Mouse (Mus musculus): ENCODE data around the gene Il6ra.

Il6ra gene

GRCm38 (mm10) chr3:89909703-89910542, 3.1 kb downstream of the Il6ra start:
- no peak for DNase-seq (ENCODE audit: low spot score in 2 of 2)

GRCm38 (mm10) chr3:89908836-89909235, 4.2 kb downstream of the Il6ra start:
- no peak for DNase-seq (ENCODE audit: low spot score in 2 of 2)

- no peak for DNase-seq (ENCODE audit: low spot score in 2 of 2)
Observed at GRCm38 (mm10) chr3:89907846-89908245, 5.2 kb downstream of the Il6ra start.

- no peak for DNase-seq (ENCODE audit: low spot score in 2 of 2)
Observed at GRCm38 (mm10) chr3:89899511-89899908, 13.5 kb downstream of the Il6ra start.

GRCm38 (mm10) chr3:89898870-89899510, 14.0 kb downstream of the Il6ra start:
- no peak for DNase-seq (ENCODE audit: low spot score in 2 of 2)

- no peak for DNase-seq (ENCODE audit: low spot score in 2 of 2)
Observed at GRCm38 (mm10) chr3:89898011-89898410, 15.0 kb downstream of the Il6ra start.

GRCm38 (mm10) chr3:89897204-89897796, 15.7 kb downstream of the Il6ra start:
- no peak for DNase-seq (ENCODE audit: low spot score in 2 of 2)

GRCm38 (mm10) chr3:89896571-89896970, 16.4 kb downstream of the Il6ra start:
- DNase-seq (ENCODE audit: low spot score in 2 of 2): no peak

- DNase-seq (ENCODE audit: low spot score in 2 of 2): no peak
Observed at GRCm38 (mm10) chr3:89892517-89893106, 20.4 kb downstream of the Il6ra start.

GRCm38 (mm10) chr3:89891696-89892095, 21.3 kb downstream of the Il6ra start:
- no peak for DNase-seq (ENCODE audit: low spot score in 2 of 2)

GRCm38 (mm10) chr3:89889841-89890430, 23.1 kb downstream of the Il6ra start:
- DNase-seq (ENCODE audit: low spot score in 2 of 2): no peak

GRCm38 (mm10) chr3:89887582-89888230, 25.3 kb downstream of the Il6ra start:
- DNase-seq (ENCODE audit: low spot score in 2 of 2): no peak

GRCm38 (mm10) chr3:89885766-89886165, 27.2 kb downstream of the Il6ra start:
- no peak for DNase-seq (ENCODE audit: low spot score in 2 of 2)

GRCm38 (mm10) chr3:89883582-89884041, 29.4 kb downstream of the Il6ra start:
- DNase-seq (ENCODE audit: low spot score in 2 of 2): no peak

- DNase-seq (ENCODE audit: low spot score in 2 of 2): no peak
Observed at GRCm38 (mm10) chr3:89882556-89883181, 30.3 kb downstream of the Il6ra start.

GRCm38 (mm10) chr3:89880036-89880851, 32.8 kb downstream of the Il6ra start:
- no peak for DNase-seq (ENCODE audit: low spot score in 2 of 2)

GRCm38 (mm10) chr3:89879326-89879725, 33.7 kb downstream of the Il6ra start:
- no peak for DNase-seq (ENCODE audit: low spot score in 2 of 2)

- no peak for DNase-seq (ENCODE audit: low spot score in 2 of 2)
Observed at GRCm38 (mm10) chr3:89878456-89878855, 34.5 kb downstream of the Il6ra start.

GRCm38 (mm10) chr3:89877129-89877528, 35.9 kb downstream of the Il6ra start:
- DNase-seq (ENCODE audit: low spot score in 2 of 2): no peak

- no peak for DNase-seq (ENCODE audit: low spot score in 2 of 2)
Observed at GRCm38 (mm10) chr3:89876469-89876868, 36.5 kb downstream of the Il6ra start.

Data from frontal cortex, postnatal 25 days (tissue).